Mouse (Mus musculus) embryonic fibroblast, embryonic 13.5 days (primary cell): ENCODE data around the gene Elane. TPM values are rescaled to one million over a fixed set of nuclear protein-coding genes. Genes with fewer than 3 reads are reported as not detected.

ENCODE experiments used
- H3K27ac ChIP-seq: 2 replicates; pipeline ENCODE4 v1.5.1; 2012; ENCODE audit warnings: low read length, control low read depth, inconsistent platforms; ENCODE audit not compliant: insufficient read depth
- H3K4me1 ChIP-seq: 2 replicates; pipeline ENCODE4 v1.6.1; 2011; ENCODE audit warnings: low read length; ENCODE audit not compliant: control insufficient read depth, insufficient read depth
- H3K4me3 ChIP-seq: 2 replicates; pipeline ENCODE4 v1.5.1; 2011; ENCODE audit warnings: mild to moderate bottlenecking, control low read depth, low read length; ENCODE audit not compliant: insufficient read depth
- CTCF ChIP-seq: IDR thresholded peaks from 2 replicates; pipeline ENCODE4 v1.5.1; 2011; ENCODE audit warnings: mild to moderate bottlenecking, control low read depth, low read length, moderate library complexity, borderline replicate concordance; ENCODE audit not compliant: insufficient read depth
- POLR2A ChIP-seq: IDR thresholded peaks from 2 replicates; pipeline ENCODE4 v1.6.1; 2011; ENCODE audit warnings: low read depth, mild to moderate bottlenecking, control low read depth, low read length, moderate library complexity
- polyA plus RNA-seq: library from polyadenylated mRNA; stranded (reverse); fragments of >200 nt; gene quantifications from 2 replicates; pipeline ENCODE4 v1.2.4, GENCODE M21; 2011; ENCODE audit warnings: low read depth; ENCODE audit not compliant: missing spikeins, insufficient read length

Gene Elane
- polyA plus RNA-seq, 1 experiment = not detected

GRCm38 (mm10) chr10:79857452-79857811 is 28.6 kb upstream of the Elane start:
- Histone ChIP-seq H3K4me3 (peak overlapping the region; percentile 97), H3K27ac (no peak overlapping the region), H3K4me1 (peaks cover 5% of the 10 kb centered on the region; the same call in 1 of the 2 replicates)
- TF ChIP-seq POLR2A = no peak
- TF ChIP-seq CTCF = no peak

GRCm38 (mm10) chr10:79857894-79858293 is 28.2 kb upstream of the Elane start:
- no peak overlapping the region for H3K27ac ChIP-seq

GRCm38 (mm10) chr10:79858416-79859074 is 27.5 kb upstream of the Elane start:
- Histone ChIP-seq H3K27ac (no peak overlapping the region), H3K4me3 (peak overlapping the region; percentile 97), H3K4me1 (no peaks in the 10 kb centered on the region)
- TF ChIP-seq CTCF (no peak), POLR2A (no peak)

More at GRCm38 (mm10) chr10:79857894-79858293, 28.2 kb upstream of the Elane start:
- H3K4me3 ChIP-seq = peak overlapping the region; percentile 97
- TF ChIP-seq POLR2A (no peak), CTCF (no peak)
- H3K4me1 ChIP-seq = no peaks in the 10 kb centered on the region

GRCm38 (mm10) chr10:79859116-79859515 is 26.9 kb upstream of the Elane start:
- TF ChIP-seq POLR2A (no peak), CTCF (no peak)
- Histone ChIP-seq H3K4me3 (no peak overlapping the region), H3K27ac (no peak overlapping the region), H3K4me1 (no peaks in the 10 kb centered on the region)

GRCm38 (mm10) chr10:79860079-79860911 is 25.8 kb upstream of the Elane start:
- Histone ChIP-seq H3K4me3 (no peak overlapping the region), H3K27ac (no peak overlapping the region), H3K4me1 (no peaks in the 10 kb centered on the region)
- TF ChIP-seq CTCF (no peak), POLR2A (no peak)

- no peaks in the 10 kb centered on the region for H3K4me1 ChIP-seq
- no peak for TF ChIP-seq CTCF
- no peak for TF ChIP-seq POLR2A
- no peak overlapping the region for H3K27ac ChIP-seq
- H3K4me3 ChIP-seq = no peak overlapping the region
Measured at GRCm38 (mm10) chr10:79861230-79862048, 24.6 kb upstream of the Elane start.

- H3K27ac ChIP-seq = no peak overlapping the region
Measured at GRCm38 (mm10) chr10:79862049-79862788, 23.8 kb upstream of the Elane start.

GRCm38 (mm10) chr10:79862925-79863324 is 23.1 kb upstream of the Elane start:
- H3K27ac ChIP-seq = no peak overlapping the region
- H3K4me3 ChIP-seq = no peak overlapping the region
- no peaks in the 10 kb centered on the region for H3K4me1 ChIP-seq
- TF ChIP-seq POLR2A (no peak), CTCF (no peak)

More at GRCm38 (mm10) chr10:79862049-79862788, 23.8 kb upstream of the Elane start:
- TF ChIP-seq POLR2A = no peak
- TF ChIP-seq CTCF = no peak
- Histone ChIP-seq H3K4me3 (no peak overlapping the region), H3K4me1 (no peaks in the 10 kb centered on the region)

GRCm38 (mm10) chr10:79864351-79865188 is 21.5 kb upstream of the Elane start:
- H3K4me1 ChIP-seq = no peaks in the 10 kb centered on the region
- no peak overlapping the region for H3K4me3 ChIP-seq
- no peak overlapping the region for H3K27ac ChIP-seq
- no peak for TF ChIP-seq POLR2A
- TF ChIP-seq CTCF = no peak
